8 mouse cellular contexts compared by ENCODE assay signal in the genomic region with DNA sequence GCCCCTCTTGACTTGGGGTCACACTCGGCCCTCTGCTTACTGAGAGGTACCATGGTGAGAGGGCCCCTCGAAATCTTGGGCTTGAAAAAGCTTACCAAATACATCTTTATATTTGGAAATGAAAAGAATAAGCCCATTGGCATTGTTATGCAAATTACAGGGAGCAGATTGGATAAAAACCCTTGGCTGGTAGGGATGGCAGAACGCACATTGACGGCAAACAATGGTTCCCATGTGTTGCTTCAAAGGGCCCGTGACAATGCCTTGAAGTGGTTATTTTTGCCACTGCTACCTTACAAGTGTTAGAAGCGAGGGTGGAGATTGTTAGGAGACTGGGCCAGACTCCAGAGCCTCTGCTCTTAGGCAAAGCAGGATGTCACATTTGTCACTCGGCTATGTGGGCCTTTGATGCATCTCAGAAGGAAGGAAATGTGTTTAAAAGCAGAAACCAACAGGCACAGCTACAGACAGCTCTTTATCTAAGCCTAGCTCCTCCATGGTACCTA.
A peak's percentile ranks its signal among the peaks of the same experiment; 100 is the strongest.
DNase-seq lines count a peak whose midpoint lies in the region; ATAC-seq lines count a peak whose summit lies in the region.

No protein-coding gene starts in this region.

- DNase-seq in CD4-positive, CD25-positive, alpha-beta regulatory T cell, adult 2 months (ENCODE audit: low read depth, low spot score): peak; percentile 9
- DNase-seq in embryo, embryonic 10.5 days (ENCODE audit: low spot score): peak; percentile 47
- DNase-seq in heart, postnatal 10 days: peak; percentile 46
- DNase-seq in lung, postnatal 25 days (ENCODE audit: low spot score): peak; percentile 65
- peak; percentile 49 for DNase-seq in thymus, postnatal 25 days
- DNase-seq in adipocyte (ENCODE audit: low spot score): no peak
- no peak for DNase-seq in cerebellum, adult 9-10 months

- no peak for ATAC-seq in CD4-positive, CD25-positive, alpha-beta regulatory T cell, adult 4 months

- intact Hi-C loops in heart, postnatal 10 days (cut with DNase I): no loop called here

Comparison
In these comparisons a context has a peak if more than half of its experiments do, and no peak if none do; other contexts are left out.
1. DNase-seq: peak in CD4-positive, CD25-positive, alpha-beta regulatory T cell, adult 2 months (single experiment), embryo, embryonic 10.5 days (single experiment), heart, postnatal 10 days (2 of 2), lung, postnatal 25 days (single experiment) and thymus, postnatal 25 days (single experiment); none in adipocyte (single experiment) and cerebellum, adult 9-10 months (single experiment).